Mouse (Mus musculus) spleen, postnatal 14 days (tissue): Measurements from ENCODE around the gene Gm3415.
"Not testable (repeated sequence)": the region's sequence is repeated elsewhere in the genome, so short reads cannot be mapped to it uniquely, and the experiment has no call there.

Experiments used
- DNase-seq, 2 experiments: peaks; one replicate each; pipeline ENCODE4 v3.0.0; 2021 to 2022; ENCODE audit warnings: low spot score in 2 of 2

Gene Gm3415

GRCm38 (mm10) chr5:146599216-146599615, 43.3 kb downstream of the Gm3415 start:
- DNase-seq: not testable (repeated sequence)

- no peak for DNase-seq
These were observed 44.0 kb downstream of the Gm3415 start for GRCm38 (mm10) chr5:146599970-146600369.

- DNase-seq: no peak
These were observed 50.3 kb downstream of the Gm3415 start for GRCm38 (mm10) chr5:146606221-146606620.

- no peak for DNase-seq
These were observed 51.0 kb downstream of the Gm3415 start for GRCm38 (mm10) chr5:146606895-146607294.

GRCm38 (mm10) chr5:146607816-146608215, 51.9 kb downstream of the Gm3415 start:
- DNase-seq: no peak
